Mouse (Mus musculus): ENCODE measurements at regions not wholly inside any gene's neighbourhood (a gene's known extent, or its start where the extent isn't known, plus 50 kb on each side); places are given as distances from the start of the nearest gene placed in this dataset.

GRCm38 (mm10) chr3:54103098-54103497 is 52.7 kb upstream of the Trpc4 start:
- H3K27me3 ChIP-seq (ENCODE audit: control insufficient read depth, insufficient read depth, low read length) = no peaks in the 10 kb centered on the region
- H3K27ac ChIP-seq (ENCODE audit: low read depth, low read length) = no peak overlapping the region
- no peak for DNase-seq (ENCODE audit: low spot score)
- ATAC-seq (ENCODE audit: low FRiP score) = no peak
- no peaks in the 10 kb centered on the region for H3K4me1 ChIP-seq (replicated peaks; ENCODE audit: control insufficient read depth, insufficient read depth, low read length)
- H3K9me3 ChIP-seq (ENCODE audit: control insufficient read depth, low read length) = no peaks in the 10 kb centered on the region
- no peak overlapping the region for H3K4me2 ChIP-seq (replicated peaks; ENCODE audit: low read depth, low read length)
- no peaks in the 10 kb centered on the region for H3K36me3 ChIP-seq (ENCODE audit: control insufficient read depth, insufficient read depth, low read length)
- WGBS = 80% methylated on average over 12 of the region's 16 CpGs
- no peak overlapping the region for H3K4me3 ChIP-seq (ENCODE audit: low read depth, low read length)
- no peak overlapping the region for H3K9ac ChIP-seq (ENCODE audit: low read depth, low read length)

- Histone ChIP-seq H3K9ac (ENCODE audit: low read depth, low read length) (no peak overlapping the region), H3K4me3 (ENCODE audit: low read depth, low read length) (no peak overlapping the region), H3K4me1 (replicated peaks; ENCODE audit: control insufficient read depth, insufficient read depth, low read length) (no peaks in the 10 kb centered on the region), H3K36me3 (ENCODE audit: control insufficient read depth, insufficient read depth, low read length) (no peaks in the 10 kb centered on the region), H3K9me3 (ENCODE audit: control insufficient read depth, low read length) (no peaks in the 10 kb centered on the region), H3K4me2 (replicated peaks; ENCODE audit: low read depth, low read length) (no peak overlapping the region), H3K27ac (ENCODE audit: low read depth, low read length) (no peak overlapping the region), H3K27me3 (ENCODE audit: control insufficient read depth, insufficient read depth, low read length) (no peaks in the 10 kb centered on the region)
- DNase-seq (ENCODE audit: low spot score) (no peak), ATAC-seq (ENCODE audit: low FRiP score) (0 out of 2 replicates have a peak, but pooled peaks have one; percentile 22)
- 46% methylated on average over 6 of the region's 6 CpGs for WGBS
Measured at GRCm38 (mm10) chr3:54083634-54084033, 72.2 kb upstream of the Trpc4 start.

GRCm38 (mm10) chr3:54076461-54076860 is 79.4 kb upstream of the Trpc4 start:
- Histone ChIP-seq H3K4me3 (ENCODE audit: low read depth, low read length) (no peak overlapping the region), H3K4me1 (replicated peaks; ENCODE audit: control insufficient read depth, insufficient read depth, low read length) (no peaks in the 10 kb centered on the region), H3K9ac (ENCODE audit: low read depth, low read length) (no peak overlapping the region), H3K9me3 (ENCODE audit: control insufficient read depth, low read length) (no peaks in the 10 kb centered on the region), H3K36me3 (ENCODE audit: control insufficient read depth, insufficient read depth, low read length) (no peaks in the 10 kb centered on the region), H3K27ac (ENCODE audit: low read depth, low read length) (no peak overlapping the region), H3K4me2 (replicated peaks; ENCODE audit: low read depth, low read length) (no peak overlapping the region), H3K27me3 (ENCODE audit: control insufficient read depth, insufficient read depth, low read length) (no peaks in the 10 kb centered on the region)
- ATAC-seq (ENCODE audit: low FRiP score) (no peak), DNase-seq (ENCODE audit: low spot score) (no peak)
- 87% methylated on average over 5 of the region's 5 CpGs for WGBS

DNA sequence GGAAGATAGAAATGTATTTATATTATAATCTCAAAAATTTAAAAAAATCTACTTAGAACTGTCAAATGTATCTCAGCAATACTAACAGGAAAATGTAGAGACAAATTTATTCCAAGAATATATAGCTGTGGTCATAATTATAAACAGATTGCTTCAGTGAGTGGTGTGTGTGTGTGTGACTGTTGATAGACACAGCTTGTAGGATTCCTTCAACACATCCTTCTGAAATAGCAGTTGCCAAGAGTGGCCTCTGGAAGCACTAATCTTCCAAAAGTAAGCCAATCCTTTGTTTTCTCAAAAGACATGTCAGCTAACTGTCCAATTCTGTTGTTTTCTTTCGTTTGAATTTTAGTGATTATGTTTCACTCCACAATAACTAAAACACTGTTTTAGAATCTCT is 95.2 kb upstream of the Trpc4 start:
- 67% methylated on average over 1 of the region's 1 CpGs for WGBS
- H3K9me3 ChIP-seq (ENCODE audit: control insufficient read depth, low read length) = no peaks in the 10 kb centered on the region
- no peaks in the 10 kb centered on the region for H3K36me3 ChIP-seq (ENCODE audit: control insufficient read depth, insufficient read depth, low read length)
- ATAC-seq (ENCODE audit: low FRiP score) (no peak), DNase-seq (ENCODE audit: low spot score) (no peak)
- H3K4me3 ChIP-seq (ENCODE audit: low read depth, low read length) = no peak overlapping the region
- no peaks in the 10 kb centered on the region for H3K27me3 ChIP-seq (ENCODE audit: control insufficient read depth, insufficient read depth, low read length)
- H3K9ac ChIP-seq (ENCODE audit: low read depth, low read length) = no peak overlapping the region
- no peak overlapping the region for H3K27ac ChIP-seq (ENCODE audit: low read depth, low read length)
- no peak overlapping the region for H3K4me2 ChIP-seq (replicated peaks; ENCODE audit: low read depth, low read length)
- no peaks in the 10 kb centered on the region for H3K4me1 ChIP-seq (replicated peaks; ENCODE audit: control insufficient read depth, insufficient read depth, low read length)

- DNase-seq (ENCODE audit: low spot score) (no peak), ATAC-seq (ENCODE audit: low FRiP score) (no peak)
- Histone ChIP-seq H3K4me1 (replicated peaks; ENCODE audit: control insufficient read depth, insufficient read depth, low read length) (0 out of 2 replicates have a peak, but pooled peaks cover 2% of the 10 kb centered on the region), H3K9me3 (ENCODE audit: control insufficient read depth, low read length) (no peaks in the 10 kb centered on the region), H3K27ac (ENCODE audit: low read depth, low read length) (no peak overlapping the region), H3K4me2 (replicated peaks; ENCODE audit: low read depth, low read length) (no peak overlapping the region), H3K4me3 (ENCODE audit: low read depth, low read length) (no peak overlapping the region), H3K9ac (ENCODE audit: low read depth, low read length) (no peak overlapping the region), H3K36me3 (ENCODE audit: control insufficient read depth, insufficient read depth, low read length) (no peaks in the 10 kb centered on the region), H3K27me3 (ENCODE audit: control insufficient read depth, insufficient read depth, low read length) (no peaks in the 10 kb centered on the region)
- WGBS = 86% methylated on average over 7 of the region's 7 CpGs
Measured at GRCm38 (mm10) chr3:54054376-54054775, 101.5 kb upstream of the Trpc4 start.

- Histone ChIP-seq H3K4me3 (ENCODE audit: low read depth, low read length) (no peak overlapping the region), H3K4me2 (replicated peaks; ENCODE audit: low read depth, low read length) (no peak overlapping the region), H3K36me3 (ENCODE audit: control insufficient read depth, insufficient read depth, low read length) (no peaks in the 10 kb centered on the region), H3K9me3 (ENCODE audit: control insufficient read depth, low read length) (no peaks in the 10 kb centered on the region), H3K27me3 (ENCODE audit: control insufficient read depth, insufficient read depth, low read length) (no peaks in the 10 kb centered on the region), H3K4me1 (replicated peaks; ENCODE audit: control insufficient read depth, insufficient read depth, low read length) (0 out of 2 replicates have a peak, but pooled peaks cover 2% of the 10 kb centered on the region), H3K27ac (ENCODE audit: low read depth, low read length) (no peak overlapping the region), H3K9ac (ENCODE audit: low read depth, low read length) (no peak overlapping the region)
- DNase-seq (ENCODE audit: low spot score) = peak; percentile 20
- WGBS = 21% methylated on average over 2 of the region's 2 CpGs
- peak; percentile 53; the same call in 1 of the 2 replicates for ATAC-seq (ENCODE audit: low FRiP score)
Measured at GRCm38 (mm10) chr3:54049370-54049769, 106.5 kb upstream of the Trpc4 start.

GRCm38 (mm10) chr3:54048091-54048670 is 107.7 kb upstream of the Trpc4 start:
- ATAC-seq (ENCODE audit: low FRiP score) (no peak), DNase-seq (ENCODE audit: low spot score) (no peak)
- no peak overlapping the region for H3K27ac ChIP-seq (ENCODE audit: low read depth, low read length)
- H3K4me2 ChIP-seq (replicated peaks; ENCODE audit: low read depth, low read length) = no peak overlapping the region
- 70% methylated on average over 3 of the region's 3 CpGs for WGBS
- H3K36me3 ChIP-seq (ENCODE audit: control insufficient read depth, insufficient read depth, low read length) = no peaks in the 10 kb centered on the region
- no peak overlapping the region for H3K4me3 ChIP-seq (ENCODE audit: low read depth, low read length)
- no peaks in the 10 kb centered on the region for H3K9me3 ChIP-seq (ENCODE audit: control insufficient read depth, low read length)
- H3K9ac ChIP-seq (ENCODE audit: low read depth, low read length) = no peak overlapping the region
- H3K27me3 ChIP-seq (ENCODE audit: control insufficient read depth, insufficient read depth, low read length) = no peaks in the 10 kb centered on the region
- H3K4me1 ChIP-seq (replicated peaks; ENCODE audit: control insufficient read depth, insufficient read depth, low read length) = 0 out of 2 replicates have a peak, but pooled peaks cover 2% of the 10 kb centered on the region

DNA sequence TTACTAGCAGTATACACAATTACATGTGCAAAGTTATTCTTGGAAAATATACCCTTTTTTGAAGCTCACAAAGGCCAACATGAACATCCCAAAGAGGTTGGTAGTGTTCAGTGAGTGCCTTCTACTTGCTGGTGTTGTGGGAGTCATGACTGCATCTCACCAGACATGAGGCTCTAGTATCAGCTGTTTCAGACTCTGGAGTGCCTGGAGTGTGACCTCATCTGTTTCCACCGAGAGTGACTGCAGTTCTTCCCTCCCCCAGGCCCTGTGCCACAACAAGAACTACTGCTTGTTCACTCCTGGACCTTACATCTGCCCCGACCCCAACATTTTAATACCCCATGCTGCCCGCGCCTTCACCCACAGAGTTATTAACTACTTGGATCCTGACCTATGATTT is 128.5 kb upstream of the Trpc4 start:
- no peaks in the 10 kb centered on the region for H3K4me1 ChIP-seq (replicated peaks; ENCODE audit: control insufficient read depth, insufficient read depth, low read length)
- H3K9me3 ChIP-seq (ENCODE audit: control insufficient read depth, low read length) = no peaks in the 10 kb centered on the region
- H3K27me3 ChIP-seq (ENCODE audit: control insufficient read depth, insufficient read depth, low read length) = no peaks in the 10 kb centered on the region
- no peaks in the 10 kb centered on the region for H3K36me3 ChIP-seq (ENCODE audit: control insufficient read depth, insufficient read depth, low read length)
- H3K27ac ChIP-seq (ENCODE audit: low read depth, low read length) = no peak overlapping the region
- DNase-seq (ENCODE audit: low spot score) = no peak
- 73% methylated on average over 4 of the region's 4 CpGs for WGBS
- no peak overlapping the region for H3K9ac ChIP-seq (ENCODE audit: low read depth, low read length)
- no peak overlapping the region for H3K4me3 ChIP-seq (ENCODE audit: low read depth, low read length)
- no peak for ATAC-seq (ENCODE audit: low FRiP score)
- no peak overlapping the region for H3K4me2 ChIP-seq (replicated peaks; ENCODE audit: low read depth, low read length)

DNA sequence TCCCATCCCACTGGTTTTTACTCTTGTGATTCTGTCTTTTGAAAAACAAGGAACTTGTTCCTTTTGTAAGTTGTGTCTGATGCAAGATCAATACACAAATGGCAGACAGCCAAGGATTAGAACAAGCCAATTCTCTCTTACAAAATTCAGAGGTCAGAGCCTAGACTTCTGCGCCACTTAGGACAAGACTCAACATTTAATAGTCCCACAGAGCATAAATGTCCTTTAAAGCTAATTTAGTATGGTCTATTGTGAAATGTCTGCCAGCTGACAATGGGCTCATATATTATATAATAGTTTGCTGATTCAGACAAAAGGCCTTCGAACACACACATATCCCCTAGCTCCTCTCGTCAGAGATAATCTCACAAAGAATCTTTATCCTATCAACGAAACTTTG is 135.6 kb upstream of the Trpc4 start:
- DNase-seq (ENCODE audit: low spot score) (no peak), ATAC-seq (ENCODE audit: low FRiP score) (no peak)
- 66% methylated on average over 4 of the region's 4 CpGs for WGBS
- H3K4me2 ChIP-seq (replicated peaks; ENCODE audit: low read depth, low read length) = no peak overlapping the region
- no peaks in the 10 kb centered on the region for H3K36me3 ChIP-seq (ENCODE audit: control insufficient read depth, insufficient read depth, low read length)
- no peaks in the 10 kb centered on the region for H3K27me3 ChIP-seq (ENCODE audit: control insufficient read depth, insufficient read depth, low read length)
- H3K9me3 ChIP-seq (ENCODE audit: control insufficient read depth, low read length) = no peaks in the 10 kb centered on the region
- no peak overlapping the region for H3K9ac ChIP-seq (ENCODE audit: low read depth, low read length)
- H3K27ac ChIP-seq (ENCODE audit: low read depth, low read length) = no peak overlapping the region
- H3K4me3 ChIP-seq (ENCODE audit: low read depth, low read length) = no peak overlapping the region
- no peaks in the 10 kb centered on the region for H3K4me1 ChIP-seq (replicated peaks; ENCODE audit: control insufficient read depth, insufficient read depth, low read length)

All from hindbrain, embryonic 11.5 days (tissue).